ENCODE assay signal across 8 mouse cellular contexts in the genomic region with DNA sequence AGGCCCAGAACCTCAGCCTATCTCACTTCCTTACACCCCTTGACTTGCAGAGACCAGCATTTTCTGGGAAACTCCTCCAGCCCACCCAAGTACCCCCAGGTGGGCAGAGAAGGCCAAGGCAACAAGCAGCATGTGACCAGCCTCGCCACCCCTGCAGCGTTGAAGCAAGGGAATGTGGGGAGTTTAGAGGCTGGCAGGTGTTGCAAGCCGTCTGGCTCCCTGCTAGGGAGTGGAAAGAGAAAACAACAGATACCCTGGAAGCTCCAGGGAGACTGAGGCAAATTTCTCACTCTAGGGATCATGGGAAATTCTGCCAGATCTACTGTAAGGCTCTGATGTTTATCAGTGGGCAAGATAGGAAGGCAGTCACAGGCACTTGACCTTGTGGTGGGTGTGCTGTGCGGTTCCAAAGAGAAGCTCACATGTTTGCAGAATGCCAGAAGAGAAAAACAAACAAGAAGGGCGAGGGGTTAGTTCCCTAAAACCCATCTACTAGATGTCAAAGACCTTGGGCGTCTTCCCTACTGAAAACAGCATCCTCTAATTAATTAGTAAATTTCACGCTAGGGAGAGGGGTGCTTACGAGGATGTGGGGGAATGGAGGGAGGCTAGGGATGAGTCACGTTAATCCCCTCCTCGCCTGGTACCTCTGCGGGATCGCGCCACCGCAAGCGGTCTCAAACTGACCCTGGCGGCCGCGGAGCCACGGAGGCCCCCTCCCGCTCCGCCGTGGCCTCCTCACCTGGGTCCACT. TPM values are rescaled to one million over a fixed set of nuclear protein-coding genes. Genes with fewer than 3 reads are reported as not detected.
DNase-seq lines count a peak whose midpoint lies in the region; ATAC-seq and TF ChIP-seq lines count a peak whose summit lies in the region.

No protein-coding gene starts in this region.

- no peak overlapping the region for H3K27ac ChIP-seq in kidney, adult 2 months (ENCODE audit: insufficient read depth, low read depth, low read length)
- no peak overlapping the region for H3K27ac ChIP-seq in brown adipose tissue, adult 24 weeks (replicated peaks; ENCODE audit: low read depth, low read length)
- no peak overlapping the region for H3K27ac ChIP-seq in heart, postnatal 0 days (ENCODE audit: low read depth)
- H3K27ac ChIP-seq in liver, postnatal 0 days (ENCODE audit: low read depth): no peak overlapping the region

- TF ChIP-seq CTCF in kidney, adult 2 months (conservative IDR thresholded peaks at IDR 0.05; ENCODE audit: insufficient read depth, insufficient read length, low read depth, low read length): no peak
- no peak for TF ChIP-seq CTCF in heart, postnatal 0 days (IDR thresholded peaks at IDR 0.05; ENCODE audit: low read depth)
- no peak for TF ChIP-seq CTCF in liver, postnatal 0 days (IDR thresholded peaks at IDR 0.05; ENCODE audit: low read depth)

- H3K27me3 ChIP-seq in kidney, adult 2 months (replicated peaks; ENCODE audit: control insufficient read depth, insufficient read depth, low read length): peaks cover 2% of the 10 kb centered on the region; the same call in 1 of the 2 replicates
- H3K27me3 ChIP-seq in heart, postnatal 0 days (ENCODE audit: control insufficient read depth, insufficient read depth, low read length): peaks cover 39% of the 10 kb centered on the region
- H3K27me3 ChIP-seq in liver, postnatal 0 days (ENCODE audit: insufficient read depth, low read length): peaks cover 32% of the 10 kb centered on the region

- H3K4me2 ChIP-seq in heart, postnatal 0 days (ENCODE audit: low read depth, low read length): peak overlapping the region; percentile 90
- H3K4me2 ChIP-seq in liver, postnatal 0 days (ENCODE audit: low read depth, low read length): peak overlapping the region; percentile 81

- no peak for DNase-seq in kidney, adult 2 months
- DNase-seq in kidney, postnatal 14 days: no peak
- no peak for DNase-seq in heart, postnatal 0 days (ENCODE audit: low spot score)
- DNase-seq in liver, postnatal 0 days: no peak
- no peak for DNase-seq in embryo, embryonic 10.5 days (ENCODE audit: low spot score)
- DNase-seq in urinary bladder, adult 18-20 months (ENCODE audit: low spot score in 2 of 2): no peak
- no peak for DNase-seq in thymus, postnatal 0 days (ENCODE audit: low spot score)

- peak overlapping the region; percentile 49; the same call in 1 of the 2 replicates for H3K4me3 ChIP-seq in kidney, adult 2 months (ENCODE audit: insufficient read depth, low read depth, low read length)
- peak overlapping the region; percentile 58 for H3K4me3 ChIP-seq in brown adipose tissue, adult 24 weeks (ENCODE audit: insufficient read depth, low read depth, low read length)
- H3K4me3 ChIP-seq in heart, postnatal 0 days (ENCODE audit: low read depth, low read length): peak overlapping the region; percentile 61
- H3K4me3 ChIP-seq in liver, postnatal 0 days (ENCODE audit: low read depth, low read length): peak overlapping the region; percentile 54

- H3K4me1 ChIP-seq in kidney, adult 2 months (ENCODE audit: control insufficient read depth, insufficient read depth, low read length): no peaks in the 10 kb centered on the region
- H3K4me1 ChIP-seq in brown adipose tissue, adult 24 weeks (ENCODE audit: control insufficient read depth, insufficient read depth, insufficient read length, low read length): no peaks in the 10 kb centered on the region
- H3K4me1 ChIP-seq in heart, postnatal 0 days (ENCODE audit: control insufficient read depth, insufficient read depth): no peaks in the 10 kb centered on the region
- 0 out of 2 replicates have a peak, but pooled peaks cover 2% of the 10 kb centered on the region for H3K4me1 ChIP-seq in liver, postnatal 0 days (ENCODE audit: insufficient read depth)

- no peak for ATAC-seq in heart, postnatal 0 days (ENCODE audit: insufficient read depth, low read depth)
- ATAC-seq in liver, postnatal 0 days: no peak

- H3K9ac ChIP-seq in heart, postnatal 0 days (replicated peaks; ENCODE audit: low read depth, low read length): peak overlapping the region; percentile 9
- peak overlapping the region; percentile 50; the same call in 1 of the 2 replicates for H3K9ac ChIP-seq in liver, postnatal 0 days (replicated peaks)

- TF ChIP-seq POLR2A in kidney, adult 2 months (IDR thresholded peaks at IDR 0.05; ENCODE audit: low read depth, low read length): no peak

- no peaks in the 10 kb centered on the region for H3K36me3 ChIP-seq in kidney, adult 2 months (ENCODE audit: control insufficient read depth, insufficient read depth, low read length)
- H3K36me3 ChIP-seq in heart, postnatal 0 days (replicated peaks; ENCODE audit: control insufficient read depth, insufficient read depth, low read length): no peaks in the 10 kb centered on the region
- H3K36me3 ChIP-seq in liver, postnatal 0 days (replicated peaks; ENCODE audit: insufficient read depth, low read length): no peaks in the 10 kb centered on the region

- no peak for TF ChIP-seq EP300 in heart, postnatal 0 days (IDR thresholded peaks at IDR 0.05; ENCODE audit: low read depth)
- no peak for TF ChIP-seq EP300 in liver, postnatal 0 days (IDR thresholded peaks at IDR 0.05; ENCODE audit: low read depth)

- WGBS in kidney, adult 2 months: 12% methylated on average over 22 of the region's 22 CpGs
- WGBS in heart, postnatal 0 days: 8% methylated on average over 21 of the region's 22 CpGs
- WGBS in liver, postnatal 0 days (ENCODE audit: insufficient replicate concordance): 4% methylated on average over 22 of the region's 22 CpGs

- H3K9me3 ChIP-seq in heart, postnatal 0 days (replicated peaks; ENCODE audit: control insufficient read depth, low read length): no peaks in the 10 kb centered on the region
- H3K9me3 ChIP-seq in liver, postnatal 0 days (ENCODE audit: low read length): no peaks in the 10 kb centered on the region

RNA-seq across cellular contexts. Expression of gene Snph, which starts 0.8 kb away (rescaled TPM):
- 0.31 TPM in 2 replicates for polyA plus RNA-seq in kidney, adult 2 months (2012; rRNA removed)
- polyA plus RNA-seq in brown adipose tissue, adult 24 weeks (2012; ENCODE audit: insufficient read depth, insufficient read length, missing spikeins): not detected in 2 replicates
- 0.11 and 0.15 TPM in 2 replicates for total RNA-seq in heart, postnatal 0 days (2014; rRNA removed; ENCODE audit: low replicate concordance)
- polyA plus RNA-seq in heart, postnatal 0 days (2015; fragmentation: Nextera tagmentation; extraction: Ambion mirVana): 0.05 TPM in 1 of 2 replicates, not detected in the other
- polyA plus RNA-seq in liver, postnatal 0 days (2015; fragmentation: Nextera tagmentation; extraction: Ambion mirVana): not detected in 2 replicates
- 0.04 and 0.09 TPM in 2 replicates for polyA plus RNA-seq in thymus, postnatal 0 days (2015; fragmentation: Nextera tagmentation; extraction: Ambion mirVana)

RNA-seq across cellular contexts. Expression of gene Rad21l, which starts 36.8 kb away (rescaled TPM):
- not detected in 2 replicates for polyA plus RNA-seq in kidney, adult 2 months (2012; rRNA removed)
- not detected in 2 replicates for polyA plus RNA-seq in brown adipose tissue, adult 24 weeks (2012; ENCODE audit: insufficient read depth, insufficient read length, missing spikeins)
- total RNA-seq in heart, postnatal 0 days (2014; rRNA removed; ENCODE audit: low replicate concordance): not detected in 2 replicates
- not detected in 2 replicates for polyA plus RNA-seq in heart, postnatal 0 days (2015; fragmentation: Nextera tagmentation; extraction: Ambion mirVana)
- polyA plus RNA-seq in liver, postnatal 0 days (2015; fragmentation: Nextera tagmentation; extraction: Ambion mirVana): not detected in 2 replicates
- not detected in 2 replicates for polyA plus RNA-seq in thymus, postnatal 0 days (2015; fragmentation: Nextera tagmentation; extraction: Ambion mirVana)

RNA-seq across cellular contexts. Expression of gene Sdcbp2, which starts 59.2 kb away (rescaled TPM):
- polyA plus RNA-seq in kidney, adult 2 months (2012; rRNA removed): 1.2 and 1.3 TPM in 2 replicates
- polyA plus RNA-seq in brown adipose tissue, adult 24 weeks (2012; ENCODE audit: insufficient read depth, insufficient read length, missing spikeins): 1.6 and 1.7 TPM in 2 replicates
- 1.7 and 8.0 TPM in 2 replicates for total RNA-seq in heart, postnatal 0 days (2014; rRNA removed; ENCODE audit: low replicate concordance)
- polyA plus RNA-seq in heart, postnatal 0 days (2015; fragmentation: Nextera tagmentation; extraction: Ambion mirVana): 1.8 and 2.2 TPM in 2 replicates
- 0.20 TPM in 2 replicates for polyA plus RNA-seq in liver, postnatal 0 days (2015; fragmentation: Nextera tagmentation; extraction: Ambion mirVana)
- polyA plus RNA-seq in thymus, postnatal 0 days (2015; fragmentation: Nextera tagmentation; extraction: Ambion mirVana): 1.3 and 2.3 TPM in 2 replicates
